Mouse (Mus musculus) E14TG2a.4 (cell line): ENCODE measurements around the gene Schip1.

Source experiments
- CTCF ChIP-seq: conservative IDR thresholded peaks from 2 replicates; pipeline ENCODE4 v1.5.1; 2014; ENCODE audit warnings: low read length
- POU5F1 ChIP-seq: IDR thresholded peaks from 2 replicates; pipeline ENCODE4 v1.6.1; 2014; ENCODE audit warnings: low read length, borderline replicate concordance

- no peak for TF ChIP-seq CTCF
- no peak for TF ChIP-seq POU5F1
Measured at GRCm38 (mm10) chr3:68250589-68250988, 186.0 kb downstream of the Schip1 start.
